Mouse (Mus musculus) heart, embryonic 11.5 days (tissue): ENCODE data around the gene Tubb5. TPM values are rescaled to one million over a fixed set of nuclear protein-coding genes. Genes with fewer than 3 reads are reported as not detected.

Source experiments
- ATAC-seq: fragments of 200-750 bp; cut with Nextera tagmentation; replicated peaks from 2 replicates; pipeline ENCODE4 v1.8.0; 2017; ENCODE audit warnings: moderate library complexity; ENCODE audit not compliant: insufficient number of reproducible peaks, low FRiP score, low TSS enrichment
- H3K27ac ChIP-seq: fragments of 300-500 bp; sonication (generic); 2 replicates; pipeline ENCODE4 v1.5.1; 2014; ENCODE audit warnings: mild to moderate bottlenecking, low read depth, low read length
- H3K27me3 ChIP-seq: fragments of 300-500 bp; sonication (generic); 2 replicates; pipeline ENCODE4 v1.6.1; 2014; ENCODE audit warnings: mild to moderate bottlenecking, low read length, mixed read lengths; ENCODE audit not compliant: control insufficient read depth, insufficient read depth
- H3K36me3 ChIP-seq: fragments of 300-500 bp; sonication (generic); 2 replicates; pipeline ENCODE4 v1.6.1; 2014; ENCODE audit warnings: mild to moderate bottlenecking, low read length, moderate library complexity, mixed read lengths; ENCODE audit not compliant: control insufficient read depth, insufficient read depth
- H3K4me1 ChIP-seq: fragments of 300-500 bp; sonication (generic); 2 replicates; pipeline ENCODE4 v1.6.1; 2014; ENCODE audit warnings: low read length; ENCODE audit not compliant: control insufficient read depth, insufficient read depth
- H3K4me2 ChIP-seq: fragments of 300-500 bp; sonication (generic); 2 replicates; pipeline ENCODE4 v1.6.1; 2014; ENCODE audit warnings: mild to moderate bottlenecking, moderate library complexity
- H3K4me3 ChIP-seq: fragments of 300-500 bp; sonication (generic); 2 replicates; pipeline ENCODE4 v1.5.1; 2014; ENCODE audit warnings: low read depth, low read length
- H3K9ac ChIP-seq: fragments of 300-500 bp; sonication (generic); 2 replicates; pipeline ENCODE4 v1.6.1; 2014; ENCODE audit warnings: mild to moderate bottlenecking, low read depth, low read length, moderate library complexity
- H3K9me3 ChIP-seq: fragments of 300-500 bp; sonication (generic); replicated peaks from 2 replicates; pipeline ENCODE4 v1.6.1; 2016; ENCODE audit warnings: low read length; ENCODE audit not compliant: control insufficient read depth
- WGBS: fragments of 180-500 bp; shearing (Covaris S2); extraction: QIAGEN DNeasy Blood & Tissue Kit; methylation state at CpG from one replicate; pipeline ENCODE4 v1.1.7; 2014; ENCODE audit not compliant: insufficient replicate concordance; 5-methylcytosine and 5-hydroxymethylcytosine counted together
- polyA plus RNA-seq: library from polyadenylated mRNA; unstranded; fragments of >200 nt; fragmentation: Nextera tagmentation; extraction: Ambion mirVana; gene quantifications from 2 replicates; pipeline ENCODE4 v1.2.1, GENCODE M21; 2014

Gene Tubb5
- polyA plus RNA-seq, 1 experiment from 2014 or later = 931 TPM

- WGBS = 40% methylated on average over 9 of the region's 9 CpGs
- Histone ChIP-seq H3K4me2 (peak overlapping the region; percentile 98), H3K4me1 (peaks cover 35% of the 10 kb centered on the region), H3K27me3 (no peaks in the 10 kb centered on the region), H3K9ac (peak overlapping the region; percentile 90), H3K9me3 (no peaks in the 10 kb centered on the region; the same call in 1 of the 2 replicates), H3K27ac (peak overlapping the region; percentile 83), H3K4me3 (peak overlapping the region; percentile 49), H3K36me3 (peaks cover 17% of the 10 kb centered on the region)
- peak; percentile 33; the same call in 1 of the 2 replicates for ATAC-seq
Observed at GRCm38 (mm10) chr17:35870151-35870883, 32.2 kb upstream of the Tubb5 start.

- H3K27me3 ChIP-seq = no peaks in the 10 kb centered on the region
- peaks cover 9% of the 10 kb centered on the region for H3K36me3 ChIP-seq
- WGBS = 5% methylated on average over 7 of the region's 7 CpGs
- peak overlapping the region; percentile 90 for H3K9ac ChIP-seq
- ATAC-seq = peak; percentile 13; the same call in 1 of the 2 replicates
- peak overlapping the region; percentile 49 for H3K4me3 ChIP-seq
- peaks cover 43% of the 10 kb centered on the region for H3K4me1 ChIP-seq
- H3K27ac ChIP-seq = peak overlapping the region; percentile 83
- peak overlapping the region; percentile 98 for H3K4me2 ChIP-seq
- no peaks in the 10 kb centered on the region; the same call in 1 of the 2 replicates for H3K9me3 ChIP-seq
Observed at GRCm38 (mm10) chr17:35869346-35870067, 31.4 kb upstream of the Tubb5 start.

- Histone ChIP-seq H3K9ac (peak overlapping the region; percentile 90), H3K4me2 (peak overlapping the region; percentile 98), H3K27me3 (no peaks in the 10 kb centered on the region), H3K4me3 (peak overlapping the region; percentile 49), H3K4me1 (peaks cover 46% of the 10 kb centered on the region), H3K36me3 (peaks cover 9% of the 10 kb centered on the region), H3K9me3 (no peaks in the 10 kb centered on the region; the same call in 1 of the 2 replicates), H3K27ac (peak overlapping the region; percentile 83)
- WGBS = 5% methylated on average over 7 of the region's 7 CpGs
- no peak for ATAC-seq
Observed at GRCm38 (mm10) chr17:35868961-35869345, 30.8 kb upstream of the Tubb5 start.

GRCm38 (mm10) chr17:35868165-35868820 lies 30.2 kb upstream of the Tubb5 start:
- ATAC-seq = no peak
- Histone ChIP-seq H3K27ac (peak overlapping the region; percentile 83), H3K4me2 (peak overlapping the region; percentile 98), H3K27me3 (no peaks in the 10 kb centered on the region), H3K4me3 (peak overlapping the region; percentile 49), H3K36me3 (peaks cover 9% of the 10 kb centered on the region), H3K9ac (peak overlapping the region; percentile 90), H3K9me3 (no peaks in the 10 kb centered on the region; the same call in 1 of the 2 replicates), H3K4me1 (peaks cover 41% of the 10 kb centered on the region)
- WGBS = 24% methylated on average over 16 of the region's 17 CpGs

GRCm38 (mm10) chr17:35866911-35867890 lies 29.1 kb upstream of the Tubb5 start:
- H3K4me2 ChIP-seq = peak overlapping the region; percentile 98
- H3K4me3 ChIP-seq = peak overlapping the region; percentile 49
- H3K36me3 ChIP-seq = peaks cover 9% of the 10 kb centered on the region
- H3K9me3 ChIP-seq = no peaks in the 10 kb centered on the region; the same call in 1 of the 2 replicates
- whole genome bisulfite sequencing = 10% methylated on average over 26 of the region's 26 CpGs
- ATAC-seq = no peak
- peak overlapping the region; percentile 83 for H3K27ac ChIP-seq
- peaks cover 35% of the 10 kb centered on the region for H3K4me1 ChIP-seq
- peak overlapping the region; percentile 90 for H3K9ac ChIP-seq
- H3K27me3 ChIP-seq = no peaks in the 10 kb centered on the region

GRCm38 (mm10) chr17:35866281-35866831 lies 28.2 kb upstream of the Tubb5 start:
- Histone ChIP-seq H3K9me3 (no peaks in the 10 kb centered on the region; the same call in 1 of the 2 replicates), H3K4me3 (peak overlapping the region; percentile 49), H3K4me2 (peak overlapping the region; percentile 98), H3K9ac (peak overlapping the region; percentile 90), H3K4me1 (peaks cover 35% of the 10 kb centered on the region), H3K27me3 (no peaks in the 10 kb centered on the region), H3K36me3 (peaks cover 8% of the 10 kb centered on the region), H3K27ac (peak overlapping the region; percentile 83)
- ATAC-seq = peak; percentile 43
- WGBS = 0% methylated on average over 30 of the region's 38 CpGs

GRCm38 (mm10) chr17:35865481-35866280 lies 27.6 kb upstream of the Tubb5 start, which contains the start of gene Ppp1r18:
Gene Ppp1r18 (plus strand): TSS chr17:35865593.
- H3K27ac ChIP-seq = peak within 1 kb of the TSS; percentile 83
- H3K27me3 ChIP-seq = no peaks in the 10 kb centered on the region
- peak within 1 kb of the TSS; percentile 49 for H3K4me3 ChIP-seq
- WGBS = under 1% methylated on average over 45 of the region's 48 CpGs
- no peaks in the 10 kb centered on the region for H3K9me3 ChIP-seq
- H3K4me2 ChIP-seq = peak within 1 kb of the TSS; percentile 98
- peak; percentile 67 for ATAC-seq
- peaks cover under 1% of the 10 kb centered on the region; the same call in 1 of the 2 replicates for H3K36me3 ChIP-seq
- H3K9ac ChIP-seq = peak within 1 kb of the TSS; percentile 90
- H3K4me1 ChIP-seq = peaks cover 35% of the 10 kb centered on the region
